Mouse (Mus musculus) stomach, embryonic 15.5 days (tissue): ENCODE measurements at regions not wholly inside any gene's neighbourhood (a gene's known extent, or its start where the extent isn't known, plus 50 kb on each side); places are given as distances from the start of the nearest gene placed in this dataset.
"Not testable (repeated sequence)": the region's sequence is repeated elsewhere in the genome, so short reads cannot be mapped to it uniquely, and the experiment has no call there.

Experiments used
- ATAC-seq: fragments of 200-750 bp; cut with Nextera tagmentation; 2 replicates; pipeline ENCODE4 v1.8.0; 2017; ENCODE audit warnings: low read depth, moderate number of reproducible peaks, moderate TSS enrichment; ENCODE audit not compliant: insufficient read depth, low FRiP score
- H3K27ac ChIP-seq: fragments of 300-500 bp; sonication (generic); 2 replicates; pipeline ENCODE4 v1.5.1; 2015; ENCODE audit warnings: mild to moderate bottlenecking, inconsistent platforms
- H3K27me3 ChIP-seq: fragments of 300-500 bp; sonication (generic); replicated peaks from 2 replicates; pipeline ENCODE4 v1.6.1; 2015; ENCODE audit warnings: inconsistent platforms
- H3K36me3 ChIP-seq: fragments of 300-500 bp; sonication (generic); 2 replicates; pipeline ENCODE4 v1.6.1; 2015; ENCODE audit warnings: inconsistent platforms
- H3K4me1 ChIP-seq: fragments of 300-500 bp; sonication (generic); 2 replicates; pipeline ENCODE4 v1.6.1; 2015; ENCODE audit warnings: inconsistent platforms
- H3K4me2 ChIP-seq: fragments of 300-500 bp; sonication (generic); 2 replicates; pipeline ENCODE4 v1.6.1; 2015; ENCODE audit warnings: mild to moderate bottlenecking, inconsistent platforms
- H3K4me3 ChIP-seq: fragments of 300-500 bp; sonication (generic); replicated peaks from 2 replicates; pipeline ENCODE4 v1.5.1; 2015; ENCODE audit warnings: inconsistent platforms
- H3K9ac ChIP-seq: fragments of 300-500 bp; sonication (generic); 2 replicates; pipeline ENCODE4 v1.6.1; 2015; ENCODE audit warnings: inconsistent platforms
- H3K9me3 ChIP-seq: fragments of 300-500 bp; sonication (generic); 2 replicates; pipeline ENCODE4 v1.6.1; 2016; ENCODE audit warnings: inconsistent platforms
- WGBS: fragments of 180-500 bp; shearing (Covaris S2); methylation state at CpG from one replicate; pipeline ENCODE4 v1.1.7; 2015; 5-methylcytosine and 5-hydroxymethylcytosine counted together

DNA sequence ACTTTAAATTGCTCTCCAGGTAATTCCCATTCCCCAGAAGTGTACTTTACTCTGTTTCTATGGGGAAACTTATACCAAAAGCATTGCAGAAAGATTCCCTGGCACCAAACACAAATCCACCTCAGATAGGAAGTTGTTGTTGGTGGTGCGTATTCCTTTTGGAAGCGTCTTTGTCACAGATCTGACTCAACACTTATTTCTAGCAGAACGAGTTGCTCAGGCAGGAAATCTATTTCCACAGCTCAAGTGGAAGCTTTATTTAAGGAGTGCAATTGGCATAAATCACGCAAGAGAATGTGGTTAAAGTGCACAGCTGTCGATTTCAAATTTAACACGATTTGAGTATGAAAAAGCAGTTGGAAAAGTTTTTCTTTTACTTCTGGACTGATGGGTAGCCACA lies 436.9 kb upstream of the Ghitm start:
- H3K4me2 ChIP-seq = no peak overlapping the region
- no peak overlapping the region for H3K27ac ChIP-seq
- no peak for ATAC-seq
- H3K9ac ChIP-seq = no peak overlapping the region
- H3K9me3 ChIP-seq = no peaks in the 10 kb centered on the region
- no peak overlapping the region for H3K4me3 ChIP-seq
- 66% methylated on average over 6 of the region's 6 CpGs for WGBS
- no peaks in the 10 kb centered on the region for H3K4me1 ChIP-seq
- H3K36me3 ChIP-seq = no peaks in the 10 kb centered on the region
- no peaks in the 10 kb centered on the region for H3K27me3 ChIP-seq

- WGBS = 66% methylated on average over 5 of the region's 5 CpGs
- no peaks in the 10 kb centered on the region for H3K36me3 ChIP-seq
- H3K9ac ChIP-seq = no peak overlapping the region
- no peak overlapping the region for H3K4me3 ChIP-seq
- no peaks in the 10 kb centered on the region for H3K27me3 ChIP-seq
- no peak overlapping the region for H3K27ac ChIP-seq
- H3K9me3 ChIP-seq = no peaks in the 10 kb centered on the region
- no peak overlapping the region for H3K4me2 ChIP-seq
- ATAC-seq = no peak
- no peaks in the 10 kb centered on the region for H3K4me1 ChIP-seq
Observed at GRCm38 (mm10) chr14:37558258-37558657, 423.2 kb upstream of the Ghitm start.

- H3K9me3 ChIP-seq = no peaks in the 10 kb centered on the region
- H3K36me3 ChIP-seq = no peaks in the 10 kb centered on the region
- no peak overlapping the region for H3K27ac ChIP-seq
- no peak overlapping the region for H3K9ac ChIP-seq
- H3K4me1 ChIP-seq = no peaks in the 10 kb centered on the region
- no peak overlapping the region for H3K4me2 ChIP-seq
- H3K4me3 ChIP-seq = no peak overlapping the region
- no peaks in the 10 kb centered on the region for H3K27me3 ChIP-seq
- no peak for ATAC-seq
Observed at GRCm38 (mm10) chr14:37523616-37524015, 388.5 kb upstream of the Ghitm start.

DNA sequence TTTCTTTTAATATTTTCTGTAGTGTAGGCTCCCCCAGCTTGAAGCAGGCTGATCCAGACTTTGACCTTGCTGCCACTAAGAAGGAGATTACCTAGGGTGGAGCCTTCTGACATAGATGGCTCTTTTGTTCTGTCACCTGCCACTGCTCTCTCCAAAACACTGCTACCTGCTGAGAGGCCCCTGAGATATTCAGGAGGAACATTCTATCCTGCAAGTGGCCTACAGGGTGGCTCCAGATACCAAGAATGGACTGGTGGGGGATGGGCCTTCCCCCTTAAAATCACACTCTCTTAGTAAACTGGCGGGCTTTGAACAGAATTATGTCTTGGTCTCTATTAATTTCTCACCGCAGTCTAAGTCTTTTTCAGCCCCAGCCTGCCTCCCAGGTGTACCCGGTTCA lies 385.6 kb upstream of the Ghitm start:
- ATAC-seq, H3K9ac ChIP-seq, H3K4me2 ChIP-seq, H3K4me1 ChIP-seq, H3K36me3 ChIP-seq, H3K27ac ChIP-seq, H3K9me3 ChIP-seq, H3K4me3 ChIP-seq, H3K27me3 ChIP-seq: not testable (repeated sequence)
- WGBS = 81% methylated on average over 3 of the region's 3 CpGs

DNA sequence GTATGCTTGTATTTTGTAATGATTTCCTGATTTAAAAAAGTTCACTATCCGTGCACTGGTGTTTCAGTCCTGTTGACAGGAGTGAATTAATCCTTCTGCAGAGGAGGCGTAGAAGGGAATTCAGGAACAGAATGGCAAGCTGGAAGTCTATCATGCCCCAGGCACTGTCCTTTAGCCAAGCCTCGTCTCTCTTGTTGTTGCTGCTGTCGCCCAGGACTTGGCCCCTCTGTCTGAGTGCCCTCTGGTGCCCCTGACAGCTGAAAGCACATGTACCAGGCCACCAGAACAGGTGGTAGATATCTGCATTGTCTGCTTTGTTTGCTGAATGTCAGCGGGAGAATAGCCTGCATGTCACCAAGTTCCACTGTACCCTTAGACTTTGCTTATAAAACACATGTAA lies 370.2 kb upstream of the Ghitm start:
- no peaks in the 10 kb centered on the region for H3K36me3 ChIP-seq
- no peak for ATAC-seq
- H3K9ac ChIP-seq = no peak overlapping the region
- no peaks in the 10 kb centered on the region for H3K4me1 ChIP-seq
- H3K4me2 ChIP-seq = no peak overlapping the region
- no peak overlapping the region for H3K4me3 ChIP-seq
- no peak overlapping the region for H3K27ac ChIP-seq
- H3K9me3 ChIP-seq = no peaks in the 10 kb centered on the region
- H3K27me3 ChIP-seq = no peaks in the 10 kb centered on the region
- 58% methylated on average over 5 of the region's 5 CpGs for WGBS

GRCm38 (mm10) chr14:37490711-37491110 lies 355.6 kb upstream of the Ghitm start:
- no peak overlapping the region for H3K27ac ChIP-seq
- no peak overlapping the region for H3K4me2 ChIP-seq
- no peak overlapping the region for H3K4me3 ChIP-seq
- no peaks in the 10 kb centered on the region for H3K9me3 ChIP-seq
- H3K27me3 ChIP-seq = no peaks in the 10 kb centered on the region
- H3K36me3 ChIP-seq = no peaks in the 10 kb centered on the region
- 65% methylated on average over 4 of the region's 4 CpGs for WGBS
- no peak for ATAC-seq
- H3K9ac ChIP-seq = no peak overlapping the region
- H3K4me1 ChIP-seq = no peaks in the 10 kb centered on the region

- ATAC-seq = no peak
- no peaks in the 10 kb centered on the region for H3K27me3 ChIP-seq
- no peak overlapping the region for H3K4me2 ChIP-seq
- H3K9me3 ChIP-seq = no peaks in the 10 kb centered on the region
- H3K4me3 ChIP-seq = no peak overlapping the region
- H3K4me1 ChIP-seq = no peaks in the 10 kb centered on the region
- WGBS = 89% methylated on average over 8 of the region's 8 CpGs
- no peak overlapping the region for H3K27ac ChIP-seq
- no peaks in the 10 kb centered on the region for H3K36me3 ChIP-seq
- no peak overlapping the region for H3K9ac ChIP-seq
Observed at GRCm38 (mm10) chr14:37485292-37485691, 350.2 kb upstream of the Ghitm start.

- Histone ChIP-seq H3K4me1 (no peaks in the 10 kb centered on the region), H3K4me3 (no peak overlapping the region), H3K27ac (no peak overlapping the region), H3K4me2 (no peak overlapping the region), H3K9me3 (no peaks in the 10 kb centered on the region), H3K9ac (no peak overlapping the region), H3K36me3 (no peaks in the 10 kb centered on the region), H3K27me3 (no peaks in the 10 kb centered on the region)
- no peak for ATAC-seq
Observed at GRCm38 (mm10) chr14:37477599-37477998, 342.5 kb upstream of the Ghitm start.

DNA sequence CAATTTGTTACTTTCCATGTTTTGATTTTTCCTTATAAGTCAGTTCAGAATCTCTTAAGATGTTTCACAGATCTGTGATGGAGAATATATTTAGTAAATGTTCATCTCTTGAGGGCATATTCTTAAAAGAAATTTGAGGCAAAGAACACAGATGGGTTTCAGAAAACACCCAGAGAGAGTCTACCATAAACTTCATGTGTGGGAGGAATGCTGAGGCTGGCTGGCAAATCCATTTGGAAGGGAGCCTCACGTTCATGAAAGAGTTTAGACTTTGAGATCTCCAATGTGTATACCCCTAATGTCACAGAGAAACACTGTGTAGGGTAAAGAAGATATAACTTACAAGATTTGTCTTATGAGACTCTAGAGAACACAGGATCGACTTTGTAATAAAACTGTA lies 333.6 kb upstream of the Ghitm start:
- H3K9ac ChIP-seq = no peak overlapping the region
- no peak overlapping the region for H3K4me2 ChIP-seq
- no peaks in the 10 kb centered on the region for H3K9me3 ChIP-seq
- no peaks in the 10 kb centered on the region for H3K27me3 ChIP-seq
- 66% methylated on average over 2 of the region's 2 CpGs for WGBS
- no peak for ATAC-seq
- H3K36me3 ChIP-seq = no peaks in the 10 kb centered on the region
- H3K4me1 ChIP-seq = no peaks in the 10 kb centered on the region
- H3K27ac ChIP-seq = no peak overlapping the region
- H3K4me3 ChIP-seq = no peak overlapping the region

- WGBS = 79% methylated on average over 2 of the region's 2 CpGs
Observed at GRCm38 (mm10) chr14:37440874-37441273, 305.8 kb upstream of the Ghitm start.

GRCm38 (mm10) chr14:37430656-37431055 lies 295.6 kb upstream of the Ghitm start:
- H3K27me3 ChIP-seq = no peaks in the 10 kb centered on the region
- WGBS = 73% methylated on average over 1 of the region's 1 CpGs
- no peak overlapping the region for H3K4me2 ChIP-seq
- no peaks in the 10 kb centered on the region for H3K4me1 ChIP-seq
- no peak overlapping the region for H3K9ac ChIP-seq
- H3K27ac ChIP-seq = no peak overlapping the region
- no peaks in the 10 kb centered on the region for H3K36me3 ChIP-seq
- no peak for ATAC-seq
- H3K4me3 ChIP-seq = no peak overlapping the region
- no peaks in the 10 kb centered on the region for H3K9me3 ChIP-seq

More at GRCm38 (mm10) chr14:37440874-37441273, 305.8 kb upstream of the Ghitm start:
- Histone ChIP-seq H3K9ac (no peak overlapping the region), H3K4me2 (no peak overlapping the region), H3K4me1 (no peaks in the 10 kb centered on the region), H3K27ac (no peak overlapping the region), H3K4me3 (no peak overlapping the region), H3K9me3 (no peaks in the 10 kb centered on the region), H3K27me3 (no peaks in the 10 kb centered on the region), H3K36me3 (no peaks in the 10 kb centered on the region)
- ATAC-seq = no peak

DNA sequence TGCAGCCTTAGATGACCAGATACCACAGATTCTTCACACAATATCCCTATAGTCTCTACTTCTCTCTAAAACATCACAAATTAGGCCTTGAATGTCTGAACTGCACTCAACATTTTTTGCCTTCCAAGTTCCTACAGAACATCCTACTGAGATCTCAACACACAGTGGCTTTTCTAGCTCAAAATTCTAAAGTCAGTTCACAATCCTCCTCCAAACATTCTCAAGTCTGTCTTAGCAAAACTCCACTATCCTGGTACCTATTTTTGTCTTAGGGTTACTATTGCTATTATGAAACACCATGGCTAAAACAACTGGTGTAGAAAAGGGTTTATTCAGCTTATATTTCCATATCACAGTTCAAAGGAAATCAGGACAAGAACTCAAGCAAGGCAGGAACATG lies 290.4 kb upstream of the Ghitm start:
- Histone ChIP-seq H3K9me3 (no peaks in the 10 kb centered on the region), H3K36me3 (no peaks in the 10 kb centered on the region), H3K4me3 (no peak overlapping the region), H3K4me2 (no peak overlapping the region), H3K4me1 (no peaks in the 10 kb centered on the region), H3K27me3 (no peaks in the 10 kb centered on the region), H3K27ac (no peak overlapping the region), H3K9ac (no peak overlapping the region)
- ATAC-seq = no peak

GRCm38 (mm10) chr14:37421566-37421965 lies 286.5 kb upstream of the Ghitm start:
- Histone ChIP-seq H3K9ac (no peak overlapping the region), H3K4me1 (no peaks in the 10 kb centered on the region), H3K9me3 (no peaks in the 10 kb centered on the region), H3K27me3 (no peaks in the 10 kb centered on the region), H3K36me3 (no peaks in the 10 kb centered on the region), H3K4me3 (no peak overlapping the region), H3K4me2 (no peak overlapping the region), H3K27ac (no peak overlapping the region)
- no peak for ATAC-seq
- WGBS = 32% methylated on average over 2 of the region's 2 CpGs
